Mouse (Mus musculus): ENCODE measurements at regions not wholly inside any gene's neighbourhood (a gene's known extent, or its start where the extent isn't known, plus 50 kb on each side); places are given as distances from the start of the nearest gene placed in this dataset.

- WGBS: 87% methylated on average over 7 of the region's 7 CpGs
- Histone ChIP-seq H3K9ac (replicated peaks) (no peak overlapping the region), H3K27me3 (no peaks in the 10 kb centered on the region), H3K4me2 (no peak overlapping the region), H3K4me1 (replicated peaks) (no peaks in the 10 kb centered on the region), H3K9me3 (no peaks in the 10 kb centered on the region), H3K27ac (no peak overlapping the region), H3K4me3 (replicated peaks) (no peak overlapping the region), H3K36me3 (no peaks in the 10 kb centered on the region)
- ATAC-seq (ENCODE audit: insufficient number of reproducible peaks, insufficient read depth, low FRiP score, low TSS enrichment, low read depth): no peak
Observed at GRCm38 (mm10) chr14:99733474-99734199, 435.1 kb downstream of the Klf5 start.

- Histone ChIP-seq H3K4me2 (no peak overlapping the region), H3K9me3 (no peaks in the 10 kb centered on the region), H3K4me1 (replicated peaks) (no peaks in the 10 kb centered on the region), H3K9ac (replicated peaks) (no peak overlapping the region), H3K4me3 (replicated peaks) (no peak overlapping the region), H3K27ac (no peak overlapping the region), H3K27me3 (no peaks in the 10 kb centered on the region), H3K36me3 (no peaks in the 10 kb centered on the region)
- 87% methylated on average over 7 of the region's 7 CpGs for WGBS
- no peak for ATAC-seq (ENCODE audit: insufficient number of reproducible peaks, insufficient read depth, low FRiP score, low TSS enrichment, low read depth)
Observed at GRCm38 (mm10) chr14:99734200-99734567, 435.7 kb downstream of the Klf5 start.

- Histone ChIP-seq H3K4me3 (replicated peaks) (no peak overlapping the region), H3K27me3 (no peaks in the 10 kb centered on the region), H3K27ac (no peak overlapping the region)
Observed at GRCm38 (mm10) chr14:99743625-99744297, 445.3 kb downstream of the Klf5 start.

GRCm38 (mm10) chr14:99745209-99745608 is 446.7 kb downstream of the Klf5 start:
- no peaks in the 10 kb centered on the region for H3K4me1 ChIP-seq (replicated peaks)
- H3K27ac ChIP-seq: no peak overlapping the region
- H3K9ac ChIP-seq (replicated peaks): no peak overlapping the region
- no peak overlapping the region for H3K4me2 ChIP-seq
- ATAC-seq (ENCODE audit: insufficient number of reproducible peaks, insufficient read depth, low FRiP score, low TSS enrichment, low read depth): no peak
- no peaks in the 10 kb centered on the region for H3K27me3 ChIP-seq
- H3K36me3 ChIP-seq: no peaks in the 10 kb centered on the region
- no peak overlapping the region for H3K4me3 ChIP-seq (replicated peaks)
- WGBS: 81% methylated on average over 7 of the region's 7 CpGs
- H3K9me3 ChIP-seq: no peaks in the 10 kb centered on the region

More at GRCm38 (mm10) chr14:99743625-99744297, 445.3 kb downstream of the Klf5 start:
- H3K9me3 ChIP-seq: no peaks in the 10 kb centered on the region
- no peaks in the 10 kb centered on the region for H3K36me3 ChIP-seq
- WGBS: 87% methylated on average over 17 of the region's 17 CpGs
- H3K4me2 ChIP-seq: no peak overlapping the region
- ATAC-seq (ENCODE audit: insufficient number of reproducible peaks, insufficient read depth, low FRiP score, low TSS enrichment, low read depth): no peak
- no peak overlapping the region for H3K9ac ChIP-seq (replicated peaks)
- H3K4me1 ChIP-seq (replicated peaks): no peaks in the 10 kb centered on the region

GRCm38 (mm10) chr14:99748166-99748565 is 449.7 kb downstream of the Klf5 start:
- Histone ChIP-seq H3K9me3 (no peaks in the 10 kb centered on the region), H3K4me3 (replicated peaks) (no peak overlapping the region), H3K27ac (no peak overlapping the region), H3K4me1 (replicated peaks) (no peaks in the 10 kb centered on the region), H3K4me2 (no peak overlapping the region), H3K36me3 (no peaks in the 10 kb centered on the region), H3K27me3 (no peaks in the 10 kb centered on the region), H3K9ac (replicated peaks) (no peak overlapping the region)
- WGBS: 90% methylated on average over 17 of the region's 17 CpGs
- ATAC-seq (ENCODE audit: insufficient number of reproducible peaks, insufficient read depth, low FRiP score, low TSS enrichment, low read depth): no peak

- Histone ChIP-seq H3K4me3 (replicated peaks) (no peak overlapping the region), H3K9ac (replicated peaks) (no peak overlapping the region)
Observed at GRCm38 (mm10) chr14:99749308-99750305, 451.1 kb downstream of the Klf5 start.

GRCm38 (mm10) chr14:99758045-99758444 is 459.6 kb downstream of the Klf5 start:
- H3K27ac ChIP-seq: no peak overlapping the region
- 54% methylated on average over 5 of the region's 5 CpGs for WGBS

More at GRCm38 (mm10) chr14:99749308-99750305, 451.1 kb downstream of the Klf5 start:
- Histone ChIP-seq H3K4me1 (replicated peaks) (no peaks in the 10 kb centered on the region), H3K9me3 (no peaks in the 10 kb centered on the region), H3K36me3 (no peaks in the 10 kb centered on the region), H3K27ac (no peak overlapping the region), H3K4me2 (no peak overlapping the region), H3K27me3 (no peaks in the 10 kb centered on the region)
- no peak for ATAC-seq (ENCODE audit: insufficient number of reproducible peaks, insufficient read depth, low FRiP score, low TSS enrichment, low read depth)
- WGBS: 79% methylated on average over 12 of the region's 12 CpGs

GRCm38 (mm10) chr14:99763336-99763735 is 464.8 kb downstream of the Klf5 start:
- H3K4me1 ChIP-seq (replicated peaks): no peaks in the 10 kb centered on the region
- H3K9ac ChIP-seq (replicated peaks): no peak overlapping the region
- no peaks in the 10 kb centered on the region for H3K36me3 ChIP-seq
- H3K27ac ChIP-seq: no peak overlapping the region
- WGBS: 78% methylated on average over 3 of the region's 3 CpGs
- no peaks in the 10 kb centered on the region for H3K27me3 ChIP-seq
- H3K9me3 ChIP-seq: no peaks in the 10 kb centered on the region
- no peak overlapping the region for H3K4me3 ChIP-seq (replicated peaks)
- H3K4me2 ChIP-seq: no peak overlapping the region
- no peak for ATAC-seq (ENCODE audit: insufficient number of reproducible peaks, insufficient read depth, low FRiP score, low TSS enrichment, low read depth)

More at GRCm38 (mm10) chr14:99758045-99758444, 459.6 kb downstream of the Klf5 start:
- ATAC-seq (ENCODE audit: insufficient number of reproducible peaks, insufficient read depth, low FRiP score, low TSS enrichment, low read depth): no peak
- no peak overlapping the region for H3K9ac ChIP-seq (replicated peaks)
- H3K4me1 ChIP-seq (replicated peaks): peaks cover 5% of the 10 kb centered on the region; the same call in 1 of the 2 replicates
- H3K27me3 ChIP-seq: no peaks in the 10 kb centered on the region
- H3K36me3 ChIP-seq: no peaks in the 10 kb centered on the region
- H3K4me3 ChIP-seq (replicated peaks): no peak overlapping the region
- no peaks in the 10 kb centered on the region for H3K9me3 ChIP-seq
- H3K4me2 ChIP-seq: no peak overlapping the region

- H3K4me3 ChIP-seq (replicated peaks): no peak overlapping the region
- ATAC-seq (ENCODE audit: insufficient number of reproducible peaks, insufficient read depth, low FRiP score, low TSS enrichment, low read depth): no peak
- WGBS: 76% methylated on average over 1 of the region's 1 CpGs
- no peak overlapping the region for H3K9ac ChIP-seq (replicated peaks)
- no peaks in the 10 kb centered on the region for H3K9me3 ChIP-seq
- H3K27me3 ChIP-seq: no peaks in the 10 kb centered on the region
- no peaks in the 10 kb centered on the region for H3K4me1 ChIP-seq (replicated peaks)
- no peak overlapping the region for H3K4me2 ChIP-seq
- no peaks in the 10 kb centered on the region for H3K36me3 ChIP-seq
- no peak overlapping the region for H3K27ac ChIP-seq
Observed at GRCm38 (mm10) chr14:99771009-99771408, 472.5 kb downstream of the Klf5 start.

- 55% methylated on average over 19 of the region's 19 CpGs for WGBS
- H3K27me3 ChIP-seq: no peaks in the 10 kb centered on the region
- no peak overlapping the region for H3K27ac ChIP-seq
- no peak overlapping the region for H3K4me3 ChIP-seq (replicated peaks)
- H3K36me3 ChIP-seq: no peaks in the 10 kb centered on the region
- no peaks in the 10 kb centered on the region for H3K4me1 ChIP-seq (replicated peaks)
- ATAC-seq (ENCODE audit: insufficient number of reproducible peaks, insufficient read depth, low FRiP score, low TSS enrichment, low read depth): no peak
- peak overlapping the region; percentile 22 for H3K4me2 ChIP-seq
- H3K9ac ChIP-seq (replicated peaks): no peak overlapping the region
- no peaks in the 10 kb centered on the region for H3K9me3 ChIP-seq
Observed at GRCm38 (mm10) chr14:99772774-99773423, 474.4 kb downstream of the Klf5 start.
